17 mouse cellular contexts compared by ENCODE assay signal in the genomic region with DNA sequence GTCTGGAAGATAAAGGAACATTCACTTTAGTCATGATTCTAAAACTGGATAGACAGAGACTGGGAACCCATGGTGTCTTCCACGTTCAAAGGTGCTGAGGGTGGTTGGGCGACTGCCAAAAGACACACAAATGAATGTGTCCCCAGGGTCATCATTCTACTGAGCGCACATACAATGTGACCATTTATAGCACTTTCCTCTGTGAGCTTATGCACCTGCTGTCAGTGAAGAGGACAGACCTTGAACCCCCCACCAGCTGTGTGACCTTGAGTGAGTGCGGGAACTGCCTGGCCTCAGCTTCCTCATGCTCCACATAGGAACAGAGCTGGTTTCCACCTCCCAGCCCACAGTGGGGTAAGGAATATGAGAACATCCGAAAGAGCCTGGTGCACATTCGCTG.
"Had no signal": no experiment of that assay in that cellular context is flagged by ENCODE, and none has a peak within 500 bp of the region (broad histone marks: within the 10 kb centered on the region; RNA-seq: fewer than 3 reads in every experiment).

No protein-coding gene starts in this region.

- H3K9ac ChIP-seq: liver, embryonic 13.5 days had no signal

- H3K27ac ChIP-seq: left cerebral cortex, adult 2 months; liver, embryonic 13.5 days; stomach, postnatal 0 days had no signal

- H3K4me2 ChIP-seq: liver, embryonic 13.5 days; midbrain, embryonic 11.5 days had no signal

- H3K4me1 ChIP-seq: liver, embryonic 13.5 days had no signal

- DNase-seq: kidney, adult 18-20 months; kidney, postnatal 36 days; layer of hippocampus, postnatal 36 days; liver, embryonic 13.5 days; lung, adult 2 months; lung, postnatal 14 days; lung, postnatal 4 days; midbrain, embryonic 14.5 days; right cerebral cortex, adult 18-20 months; right cerebral cortex, postnatal 14 days; right cerebral cortex, postnatal 4 days; thymus, adult 2 months; thymus, postnatal 14 days; thymus, postnatal 4 days had no signal

- H3K4me3 ChIP-seq: left cerebral cortex, adult 2 months; liver, embryonic 13.5 days had no signal

- H3K9me3 ChIP-seq: liver, embryonic 13.5 days had no signal

- H3K27me3 ChIP-seq: liver, embryonic 13.5 days had no signal

- H3K36me3 ChIP-seq: liver, embryonic 13.5 days had no signal
